Mouse (Mus musculus) E14TG2a.4 (cell line): ENCODE results near the gene Ggct.

Source experiments
- H3K27me3 ChIP-seq: 2 replicates; pipeline ENCODE4 v1.6.1; 2014; ENCODE audit warnings: low read length, control low read depth; ENCODE audit not compliant: insufficient read depth
- H3K36me3 ChIP-seq: 2 replicates; pipeline ENCODE4 v1.6.1; 2014; ENCODE audit warnings: low read length, control low read depth; ENCODE audit not compliant: insufficient read depth
- H3K4me1 ChIP-seq: replicated peaks from 2 replicates; pipeline ENCODE4 v1.6.1; 2014; ENCODE audit warnings: low read depth, low read length, control low read depth
- H3K4me3 ChIP-seq: replicated peaks from 2 replicates; pipeline ENCODE4 v1.5.1; 2014; ENCODE audit warnings: mild to moderate bottlenecking, low read length
- H3K9me3 ChIP-seq: 2 replicates; pipeline ENCODE4 v1.6.1; 2014; ENCODE audit warnings: low read length, control low read depth
- CTCF ChIP-seq: conservative IDR thresholded peaks from 2 replicates; pipeline ENCODE4 v1.5.1; 2014; ENCODE audit warnings: low read length
- NANOG ChIP-seq: IDR thresholded peaks from 2 replicates; pipeline ENCODE4 v1.6.1; 2014; ENCODE audit warnings: borderline replicate concordance, low read length, mixed read lengths
- POU5F1 ChIP-seq: IDR thresholded peaks from 2 replicates; pipeline ENCODE4 v1.6.1; 2014; ENCODE audit warnings: low read length, borderline replicate concordance

The Ggct gene

GRCm38 (mm10) chr6:54983526-54984050 is 9.2 kb downstream of the Ggct start:
- H3K36me3 ChIP-seq = peaks cover 29% of the 10 kb centered on the region
- H3K27me3 ChIP-seq = no peaks in the 10 kb centered on the region
- TF ChIP-seq CTCF = no peak
- no peak for TF ChIP-seq POU5F1
- no peak for TF ChIP-seq NANOG
- H3K9me3 ChIP-seq = no peaks in the 10 kb centered on the region
- H3K4me1 ChIP-seq = 0 out of 2 replicates have a peak, but pooled peaks cover 3% of the 10 kb centered on the region
- H3K4me3 ChIP-seq = no peak overlapping the region

DNA sequence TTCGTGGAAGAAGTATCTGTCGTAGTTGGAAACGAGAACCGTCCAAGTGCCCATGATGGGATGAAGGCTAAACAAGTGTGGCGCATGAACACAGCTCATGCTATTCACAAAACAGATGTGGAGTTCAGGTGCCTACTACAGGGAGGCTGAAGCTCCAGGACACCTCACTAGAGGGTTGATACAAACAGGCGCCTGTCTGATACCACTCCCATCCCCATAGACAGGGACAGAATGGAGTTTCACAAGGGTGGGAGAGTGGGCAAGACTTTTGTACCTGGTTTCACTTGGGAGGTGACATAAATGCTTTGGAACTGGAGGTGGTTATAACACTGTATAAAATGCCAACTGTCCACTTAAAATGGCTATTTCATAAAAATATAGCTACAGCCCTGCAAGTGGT is 13.3 kb downstream of the Ggct start:
- no peaks in the 10 kb centered on the region for H3K4me1 ChIP-seq
- H3K9me3 ChIP-seq = no peaks in the 10 kb centered on the region
- TF ChIP-seq CTCF (no peak), NANOG (no peak), POU5F1 (no peak)
- H3K36me3 ChIP-seq = peaks cover 9% of the 10 kb centered on the region; the same call in 1 of the 2 replicates
- H3K27me3 ChIP-seq = peaks cover 6% of the 10 kb centered on the region
- H3K4me3 ChIP-seq = no peak overlapping the region

- no peaks in the 10 kb centered on the region for H3K9me3 ChIP-seq
- no peaks in the 10 kb centered on the region for H3K36me3 ChIP-seq
- H3K27me3 ChIP-seq = peaks cover 41% of the 10 kb centered on the region
- TF ChIP-seq POU5F1 (no peak), CTCF (no peak), NANOG (no peak)
- H3K4me3 ChIP-seq = no peak overlapping the region
- H3K4me1 ChIP-seq = peaks cover 12% of the 10 kb centered on the region
Observed at GRCm38 (mm10) chr6:54975616-54976015, 17.1 kb downstream of the Ggct start.

GRCm38 (mm10) chr6:54974501-54974900 is 18.2 kb downstream of the Ggct start:
- no peak for TF ChIP-seq POU5F1
- peak; percentile 25; the same call in 1 of the 2 replicates for TF ChIP-seq CTCF
- Histone ChIP-seq H3K36me3 (no peaks in the 10 kb centered on the region), H3K27me3 (peaks cover 52% of the 10 kb centered on the region), H3K4me3 (no peak overlapping the region), H3K9me3 (no peaks in the 10 kb centered on the region), H3K4me1 (peaks cover 12% of the 10 kb centered on the region)

GRCm38 (mm10) chr6:54972929-54973211 is 19.9 kb downstream of the Ggct start:
- TF ChIP-seq POU5F1 (no peak), NANOG (no peak), CTCF (no peak)
- Histone ChIP-seq H3K4me1 (peaks cover 18% of the 10 kb centered on the region), H3K9me3 (no peaks in the 10 kb centered on the region), H3K27me3 (peaks cover 60% of the 10 kb centered on the region), H3K36me3 (no peaks in the 10 kb centered on the region), H3K4me3 (peak overlapping the region; percentile 78)

DNA sequence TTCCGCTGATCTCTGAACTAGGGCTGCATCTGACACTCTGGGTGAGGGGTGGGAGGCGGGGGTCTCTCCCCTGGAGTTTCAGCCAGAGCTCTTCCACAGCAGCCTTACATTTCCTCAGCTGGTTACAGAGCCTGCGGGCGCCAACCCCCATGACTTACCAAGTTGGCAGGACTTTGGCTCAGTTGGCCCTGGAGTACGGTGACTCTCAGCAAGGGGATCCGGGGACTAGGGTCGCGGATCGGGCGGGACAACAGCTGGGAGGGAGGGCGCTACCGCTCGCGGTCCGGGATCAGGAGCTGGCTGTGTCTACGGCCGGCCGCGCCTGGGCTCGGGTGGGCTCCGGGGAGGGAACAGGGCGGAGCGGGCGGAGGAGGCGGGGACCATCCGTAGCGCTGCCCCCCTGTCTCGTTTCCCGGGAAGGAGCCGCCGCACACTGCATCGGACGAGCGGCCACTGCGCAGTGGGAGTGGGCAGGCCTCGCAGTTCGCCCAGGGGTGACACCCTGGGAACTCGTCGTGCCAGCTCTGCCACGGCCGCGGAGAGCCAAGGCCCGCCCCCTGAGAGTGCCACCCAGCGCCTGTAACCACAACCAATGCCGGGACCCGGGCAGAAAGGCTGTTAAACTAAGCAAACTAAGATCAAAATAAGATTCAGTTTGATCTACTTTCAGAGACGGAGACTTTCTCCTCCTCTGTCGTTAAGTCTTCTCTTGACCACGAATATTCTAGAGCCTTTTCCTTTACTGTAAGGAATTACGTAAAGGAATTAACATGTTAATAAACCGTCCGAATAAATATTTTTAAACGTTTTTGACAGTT is 20.4 kb downstream of the Ggct start, which contains the start of gene Nod1:
Nod1 (minus strand) TSS at position 502 of the 818 bp plus-strand sequence.
- peak within 1 kb of the TSS; percentile 78 for H3K4me3 ChIP-seq
- H3K9me3 ChIP-seq = no peaks in the 10 kb centered on the region
- peaks cover 60% of the 10 kb centered on the region for H3K27me3 ChIP-seq
- peaks cover 23% of the 10 kb centered on the region for H3K4me1 ChIP-seq
- TF ChIP-seq NANOG (no peak), CTCF (no peak), POU5F1 (no peak)
- H3K36me3 ChIP-seq = no peaks in the 10 kb centered on the region

DNA sequence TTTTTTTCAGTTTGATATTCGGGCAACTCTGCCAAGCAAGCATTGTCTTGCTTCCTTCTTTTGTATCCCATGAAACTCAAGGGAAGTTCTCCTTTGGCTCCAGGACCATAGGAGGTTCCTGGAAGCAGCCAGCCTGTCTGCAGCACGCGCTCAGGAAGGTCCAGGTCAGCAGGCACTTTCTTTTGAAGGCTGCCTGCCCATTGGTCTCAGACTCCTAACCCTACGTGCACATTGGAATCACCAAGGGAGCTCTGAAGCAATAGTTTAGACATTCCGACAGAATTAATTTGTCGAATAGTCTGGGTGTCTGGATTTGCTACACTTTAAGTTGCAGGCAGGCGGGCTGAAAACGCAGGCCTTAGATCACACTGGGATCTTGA is 21.0 kb downstream of the Ggct start:
- TF ChIP-seq NANOG (no peak), POU5F1 (no peak), CTCF (no peak)
- peaks cover 60% of the 10 kb centered on the region for H3K27me3 ChIP-seq
- peaks cover 23% of the 10 kb centered on the region for H3K4me1 ChIP-seq
- H3K4me3 ChIP-seq = peak overlapping the region; percentile 78
- H3K36me3 ChIP-seq = no peaks in the 10 kb centered on the region
- H3K9me3 ChIP-seq = no peaks in the 10 kb centered on the region

GRCm38 (mm10) chr6:54970506-54970905 is 22.2 kb downstream of the Ggct start:
- H3K4me1 ChIP-seq = peaks cover 25% of the 10 kb centered on the region
- no peaks in the 10 kb centered on the region for H3K36me3 ChIP-seq
- TF ChIP-seq NANOG (no peak), CTCF (no peak), POU5F1 (no peak)
- peaks cover 60% of the 10 kb centered on the region for H3K27me3 ChIP-seq
- 0 out of 2 replicates have a peak, but pooled peaks cover 5% of the 10 kb centered on the region for H3K9me3 ChIP-seq
- no peak overlapping the region for H3K4me3 ChIP-seq

GRCm38 (mm10) chr6:54969801-54970200 is 22.9 kb downstream of the Ggct start:
- H3K9me3 ChIP-seq = 0 out of 2 replicates have a peak, but pooled peaks cover 5% of the 10 kb centered on the region
- peaks cover 32% of the 10 kb centered on the region for H3K4me1 ChIP-seq
- TF ChIP-seq NANOG (no peak), CTCF (no peak), POU5F1 (no peak)
- no peak overlapping the region for H3K4me3 ChIP-seq
- H3K27me3 ChIP-seq = peaks cover 58% of the 10 kb centered on the region
- H3K36me3 ChIP-seq = no peaks in the 10 kb centered on the region
